Mouse (Mus musculus) kidney, adult 2 months (tissue): Measurements from ENCODE around the gene Slit3. TPM values are rescaled to one million over a fixed set of nuclear protein-coding genes. Genes with fewer than 3 reads are reported as not detected.

Experiments
- DNase-seq: peaks from one replicate; pipeline ENCODE4 v3.0.0; 2021
- H3K27ac ChIP-seq: fragments of 200-500 bp; 2 replicates; pipeline ENCODE4 v1.5.1; 2012; ENCODE audit warnings: low read depth, low read length, control low read depth, inconsistent platforms; ENCODE audit not compliant: insufficient read depth
- H3K27me3 ChIP-seq: fragments of 200-500 bp; replicated peaks from 2 replicates; pipeline ENCODE4 v1.6.1; 2012; ENCODE audit warnings: mild to moderate bottlenecking, moderate library complexity, low read length, inconsistent platforms; ENCODE audit not compliant: control insufficient read depth, insufficient read depth
- H3K36me3 ChIP-seq: fragments of 200-500 bp; 2 replicates; pipeline ENCODE4 v1.6.1; 2012; ENCODE audit warnings: mild to moderate bottlenecking, moderate library complexity, low read length, inconsistent platforms; ENCODE audit not compliant: control insufficient read depth, insufficient read depth
- H3K4me1 ChIP-seq: fragments of 200-500 bp; 2 replicates; pipeline ENCODE4 v1.6.1; 2011; ENCODE audit warnings: low read length; ENCODE audit not compliant: control insufficient read depth, insufficient read depth
- H3K4me3 ChIP-seq: fragments of 200-500 bp; 2 replicates; pipeline ENCODE4 v1.5.1; 2011; ENCODE audit warnings: mild to moderate bottlenecking, low read depth, low read length, control low read depth; ENCODE audit not compliant: insufficient read depth
- CTCF ChIP-seq: fragments of 200-500 bp; conservative IDR thresholded peaks from 2 replicates; pipeline ENCODE4 v1.5.1; 2011; ENCODE audit warnings: low read depth, mild to moderate bottlenecking, control low read depth, low read length, moderate library complexity, mixed read lengths; ENCODE audit not compliant: insufficient read depth, insufficient read length
- POLR2A ChIP-seq: fragments of 200-500 bp; IDR thresholded peaks from one replicate; pipeline ENCODE4 v1.6.1; 2011; ENCODE audit warnings: low read depth, low read length, control low read depth
- WGBS: fragments of 180-500 bp; shearing (Covaris S2); methylation state at CpG from one replicate; pipeline ENCODE4 v1.1.7; 2018; 5-methylcytosine and 5-hydroxymethylcytosine counted together
- polyA plus RNA-seq: library from polyadenylated mRNA; depleted of rRNA; stranded (reverse); fragments of >200 nt; gene quantifications from 2 replicates; pipeline ENCODE4 v1.2.3, GENCODE M21; 2012

Slit3 gene
- polyA plus RNA-seq, 1 experiment = 8.4 TPM

- H3K4me3 ChIP-seq = peak overlapping the region; percentile 53
- TF ChIP-seq POLR2A = no peak
- no peak for TF ChIP-seq CTCF
- no peak for DNase-seq
- H3K27me3 ChIP-seq = peaks cover 1% of the 10 kb centered on the region; the same call in 1 of the 2 replicates
- WGBS = 9% methylated on average over 23 of the region's 23 CpGs
- peaks cover 3% of the 10 kb centered on the region; the same call in 1 of the 2 replicates for H3K4me1 ChIP-seq
- no peak overlapping the region for H3K27ac ChIP-seq
- H3K36me3 ChIP-seq = no peaks in the 10 kb centered on the region
Observed at GRCm38 (mm10) chr11:35122091-35122811, 1.2 kb downstream of the Slit3 start.

- TF ChIP-seq CTCF (no peak), POLR2A (no peak)
- H3K27me3 ChIP-seq = peaks cover 1% of the 10 kb centered on the region; the same call in 1 of the 2 replicates
- H3K27ac ChIP-seq = no peak overlapping the region
- H3K36me3 ChIP-seq = no peaks in the 10 kb centered on the region
- H3K4me3 ChIP-seq = no peak overlapping the region
- no peak for DNase-seq
- WGBS = 47% methylated on average over 17 of the region's 17 CpGs
- peaks cover 3% of the 10 kb centered on the region; the same call in 1 of the 2 replicates for H3K4me1 ChIP-seq
Observed at GRCm38 (mm10) chr11:35124489-35125107, 3.6 kb downstream of the Slit3 start.

GRCm38 (mm10) chr11:35125108-35125490 lies 4.1 kb downstream of the Slit3 start:
- Histone ChIP-seq H3K4me3 (no peak overlapping the region), H3K4me1 (peaks cover 3% of the 10 kb centered on the region; the same call in 1 of the 2 replicates), H3K27me3 (peaks cover under 1% of the 10 kb centered on the region; the same call in 1 of the 2 replicates), H3K36me3 (no peaks in the 10 kb centered on the region), H3K27ac (no peak overlapping the region)
- DNase-seq = peak; percentile 73
- 34% methylated on average over 10 of the region's 10 CpGs for WGBS
- TF ChIP-seq POLR2A = no peak
- TF ChIP-seq CTCF = no peak

GRCm38 (mm10) chr11:35131740-35132139 lies 10.7 kb downstream of the Slit3 start:
- no peaks in the 10 kb centered on the region for H3K36me3 ChIP-seq

GRCm38 (mm10) chr11:35136625-35137024 lies 15.6 kb downstream of the Slit3 start:
- Histone ChIP-seq H3K4me3 (no peak overlapping the region), H3K36me3 (no peaks in the 10 kb centered on the region), H3K27me3 (no peaks in the 10 kb centered on the region), H3K27ac (no peak overlapping the region), H3K4me1 (no peaks in the 10 kb centered on the region)
- TF ChIP-seq POLR2A (no peak), CTCF (no peak)
- WGBS = 91% methylated on average over 9 of the region's 9 CpGs
- no peak for DNase-seq

More at GRCm38 (mm10) chr11:35131740-35132139, 10.7 kb downstream of the Slit3 start:
- TF ChIP-seq CTCF (no peak), POLR2A (no peak)
- no peaks in the 10 kb centered on the region for H3K27me3 ChIP-seq
- no peak for DNase-seq
- no peak overlapping the region for H3K27ac ChIP-seq
- H3K4me3 ChIP-seq = no peak overlapping the region
- no peaks in the 10 kb centered on the region for H3K4me1 ChIP-seq
- WGBS = 83% methylated on average over 5 of the region's 5 CpGs

GRCm38 (mm10) chr11:35140092-35140491 lies 19.1 kb downstream of the Slit3 start:
- no peak for TF ChIP-seq CTCF
- TF ChIP-seq POLR2A = no peak
- DNase-seq = no peak
- Histone ChIP-seq H3K4me3 (no peak overlapping the region), H3K27me3 (no peaks in the 10 kb centered on the region), H3K27ac (no peak overlapping the region), H3K36me3 (no peaks in the 10 kb centered on the region), H3K4me1 (no peaks in the 10 kb centered on the region)
- WGBS = 86% methylated on average over 6 of the region's 6 CpGs

- H3K27me3 ChIP-seq = no peaks in the 10 kb centered on the region
- TF ChIP-seq CTCF (no peak), POLR2A (no peak)
- WGBS = 83% methylated on average over 5 of the region's 5 CpGs
- no peak overlapping the region for H3K4me3 ChIP-seq
- no peak for DNase-seq
- H3K4me1 ChIP-seq = no peaks in the 10 kb centered on the region
- no peaks in the 10 kb centered on the region for H3K36me3 ChIP-seq
- H3K27ac ChIP-seq = no peak overlapping the region
Observed at GRCm38 (mm10) chr11:35142202-35142601, 21.2 kb downstream of the Slit3 start.
